Mouse (Mus musculus): ENCODE data around the gene Hspd1.

Hspd1 gene

GRCm38 (mm10) chr1:55041691-55042090, 46.4 kb downstream of the Hspd1 start:
- no peak for DNase-seq (ENCODE audit: low read depth)

GRCm38 (mm10) chr1:55039944-55040343, 48.1 kb downstream of the Hspd1 start:
- DNase-seq (ENCODE audit: low read depth): no peak

GRCm38 (mm10) chr1:55031026-55031779, 56.8 kb downstream of the Hspd1 start:
- DNase-seq (ENCODE audit: low read depth): no peak

- DNase-seq (ENCODE audit: low read depth): no peak
Observed at GRCm38 (mm10) chr1:55029446-55029845, 58.6 kb downstream of the Hspd1 start.

DNA sequence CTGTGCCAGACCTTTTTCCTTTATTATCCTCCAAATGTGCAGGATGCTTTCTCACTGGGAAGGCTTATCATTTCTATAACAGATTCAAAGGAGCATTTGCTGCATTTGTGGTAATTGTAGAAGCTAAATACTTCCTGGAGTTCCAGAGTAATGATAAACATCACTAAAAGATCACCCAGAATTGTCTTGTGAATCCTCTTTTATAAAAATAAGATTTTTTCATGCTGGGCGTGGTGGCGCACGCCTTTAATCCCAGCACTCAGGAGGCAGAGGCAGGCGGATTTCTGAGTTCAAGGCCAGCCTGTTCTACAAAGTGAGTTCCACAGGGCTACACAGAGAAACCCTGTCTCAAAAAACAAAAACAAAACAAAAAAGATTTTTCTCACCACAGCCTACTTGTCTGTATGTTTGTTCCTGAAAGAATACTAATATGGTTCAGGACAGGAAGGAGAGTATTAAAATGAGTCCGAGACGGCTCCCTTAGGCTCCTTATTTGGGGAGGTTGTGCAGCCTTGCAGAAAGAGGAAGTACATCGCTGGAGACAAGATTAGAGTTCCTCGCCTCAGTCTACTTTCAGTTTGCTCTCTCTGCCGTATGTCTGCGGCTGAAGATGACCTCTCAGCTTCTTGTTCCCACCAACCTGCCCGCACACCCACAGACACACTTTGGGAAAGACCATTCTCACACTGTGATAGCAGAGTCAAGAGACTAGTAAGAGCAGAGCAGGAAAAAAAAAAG, 59.4 kb downstream of the Hspd1 start:
- no peak for DNase-seq (ENCODE audit: low read depth)

GRCm38 (mm10) chr1:55027966-55028365, 60.1 kb downstream of the Hspd1 start:
- no peak for DNase-seq (ENCODE audit: low read depth)

Data from NIH3T3 (cell line).